Mouse (Mus musculus) heart, postnatal 0 days (tissue): ENCODE measurements around the gene Dlec1.

Experiments
- CTCF ChIP-seq: IDR thresholded peaks from 2 replicates; pipeline ENCODE4 v1.5.1; 2016; ENCODE audit warnings: antibody characterized with exemption, control low read depth, low read depth
- EP300 ChIP-seq: IDR thresholded peaks from 2 replicates; pipeline ENCODE4 v1.6.1; 2016; ENCODE audit warnings: antibody characterized with exemption, low read depth

DNA sequence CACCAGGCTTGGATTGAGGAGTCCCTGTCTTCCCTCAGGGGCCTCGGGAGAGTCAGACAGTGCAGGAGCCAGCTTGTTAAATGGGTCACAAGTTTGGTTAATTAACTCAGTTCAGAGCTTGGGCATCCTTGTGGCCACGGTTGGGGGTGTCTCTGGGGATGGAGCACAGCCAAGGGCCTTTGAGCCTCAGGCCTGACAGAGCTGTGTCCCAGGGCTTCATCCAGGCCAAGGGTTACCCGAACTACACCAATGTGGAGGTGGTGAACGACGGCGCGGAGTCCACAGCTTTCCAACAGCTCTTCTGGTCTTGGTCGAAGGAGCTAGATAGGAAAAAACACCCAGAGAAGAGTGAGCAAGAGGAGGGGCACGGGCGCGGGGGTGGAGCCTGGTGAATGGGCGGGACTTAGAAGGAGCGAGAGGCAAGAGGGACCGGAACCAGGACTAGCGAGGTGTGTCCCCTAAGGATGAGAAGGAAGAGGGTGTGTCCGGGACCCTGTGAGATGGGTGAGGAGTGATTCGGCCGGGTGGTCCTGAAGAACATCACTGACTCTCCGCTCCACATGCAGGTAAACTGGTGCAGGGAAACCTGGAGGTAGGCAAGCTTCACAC is 39.1 kb upstream of the Dlec1 start:
- no peak for TF ChIP-seq CTCF
- TF ChIP-seq EP300: no peak
